Comparison of ENCODE assay signal across 12 mouse cellular contexts in genomic region chr5:27348181-27349095, GRCm38 (mm10).
DNase-seq lines count a peak whose midpoint lies in the region; ATAC-seq lines count a peak whose summit lies in the region.
"Had no signal": no experiment of that assay in that cellular context is flagged by ENCODE, and none has a peak within 500 bp of the region (broad histone marks: within the 10 kb centered on the region; RNA-seq: fewer than 3 reads in every experiment).

No protein-coding gene starts in this region.

- no peak overlapping the region for H3K4me3 ChIP-seq in hindbrain, embryonic 13.5 days
- H3K4me3 ChIP-seq: liver, embryonic 15.5 days had no signal

- peak; percentile 41 for DNase-seq in cerebellum, adult 11-12 months
- no peak for DNase-seq in cerebellum, postnatal 4 days (ENCODE audit: low spot score in 2 of 2)
- DNase-seq in retina, embryonic 14.5 days (ENCODE audit: low spot score) = peak; percentile 13
- DNase-seq in retina, postnatal 1 day = no peak
- no peak for DNase-seq in adipocyte (ENCODE audit: low spot score)
- DNase-seq in left cerebral cortex, postnatal 4 days = no peak
- DNase-seq in gastrocnemius, postnatal 14 days = no peak
- DNase-seq: gastrocnemius, postnatal 25 days; spleen, adult 18-20 months had no signal

- intact Hi-C loops in left cerebral cortex, postnatal 4 days (cut with DNase I) = no loop called here
- intact Hi-C loops in gastrocnemius, postnatal 14 days (cut with DNase I; ENCODE audit: low total_unique reads) = no loop called here

- H3K27ac ChIP-seq in hindbrain, embryonic 13.5 days = peak overlapping the region; percentile 55; the same call in 1 of the 2 replicates
- H3K27ac ChIP-seq: liver, embryonic 15.5 days; macrophage had no signal

- peaks cover 25% of the 10 kb centered on the region for H3K4me1 ChIP-seq in hindbrain, embryonic 13.5 days (replicated peaks)
- H3K4me1 ChIP-seq: liver, embryonic 15.5 days had no signal

- H3K27me3 ChIP-seq in hindbrain, embryonic 13.5 days = no peaks in the 10 kb centered on the region
- H3K27me3 ChIP-seq: liver, embryonic 15.5 days had no signal

- H3K9me3 ChIP-seq in hindbrain, embryonic 13.5 days = no peaks in the 10 kb centered on the region
- H3K9me3 ChIP-seq: liver, embryonic 15.5 days had no signal

- no peaks in the 10 kb centered on the region for H3K36me3 ChIP-seq in hindbrain, embryonic 13.5 days
- H3K36me3 ChIP-seq: liver, embryonic 15.5 days had no signal

- no peak overlapping the region for H3K4me2 ChIP-seq in hindbrain, embryonic 13.5 days
- H3K4me2 ChIP-seq: liver, embryonic 15.5 days had no signal

- H3K9ac ChIP-seq in hindbrain, embryonic 13.5 days = no peak overlapping the region
- H3K9ac ChIP-seq: liver, embryonic 15.5 days had no signal

- WGBS in hindbrain, embryonic 13.5 days = 48% methylated on average over 5 of the region's 5 CpGs

- ATAC-seq in hindbrain, embryonic 13.5 days (ENCODE audit: low FRiP score) = no peak

Comparison
In these comparisons a context has a peak if more than half of its experiments do, and no peak if none do; other contexts are left out.
1. DNase-seq: peak in cerebellum, adult 11-12 months (single experiment) and retina, embryonic 14.5 days (single experiment); none in cerebellum, postnatal 4 days (0 of 2), retina, postnatal 1 day (single experiment), adipocyte (single experiment), left cerebral cortex, postnatal 4 days (single experiment) and gastrocnemius, postnatal 14 days (single experiment).